Mouse (Mus musculus): ENCODE data around the gene Ifnar2.

- TF ChIP-seq CTCF (IDR thresholded peaks at IDR 0.05; ENCODE audit: low read depth) (no peak), EP300 (IDR thresholded peaks at IDR 0.05; ENCODE audit: low read depth) (no peak)
Observed at GRCm38 (mm10) chr16:91348588-91349330, 23.8 kb upstream of the Ifnar2 start.
